Mouse (Mus musculus) liver, postnatal 0 days (tissue): ENCODE measurements around the gene Tnrc18. TPM values are rescaled to one million over a fixed set of nuclear protein-coding genes. Genes with fewer than 3 reads are reported as not detected.
A peak's percentile ranks its signal among the peaks of the same experiment; 100 is the strongest.

ENCODE experiments used
- ATAC-seq: fragments of 200-750 bp; cut with Nextera tagmentation; 2 replicates; pipeline ENCODE4 v1.8.0; 2017; ENCODE audit warnings: mild to moderate bottlenecking, moderate library complexity
- DNase-seq: peaks from one replicate; pipeline ENCODE4 v3.0.0-alpha.2; 2016
- H3K27ac ChIP-seq: fragments of 300-500 bp; sonication (generic); 2 replicates; pipeline ENCODE4 v1.5.1; 2014; ENCODE audit warnings: antibody characterized with exemption, moderate library complexity, mild to moderate bottlenecking, low read depth
- H3K27me3 ChIP-seq: fragments of 300-500 bp; sonication (generic); 2 replicates; pipeline ENCODE4 v1.6.1; 2014; ENCODE audit warnings: low read length, control low read depth, mixed read lengths; ENCODE audit not compliant: insufficient read depth
- H3K36me3 ChIP-seq: fragments of 300-500 bp; sonication (generic); replicated peaks from 2 replicates; pipeline ENCODE4 v1.6.1; 2014; ENCODE audit warnings: mild to moderate bottlenecking, control low read depth, low read length, moderate library complexity, mixed read lengths; ENCODE audit not compliant: insufficient read depth
- H3K4me1 ChIP-seq: fragments of 300-500 bp; sonication (generic); 2 replicates; pipeline ENCODE4 v1.6.1; 2014; ENCODE audit warnings: antibody characterized with exemption, mild to moderate bottlenecking, control low read depth; ENCODE audit not compliant: insufficient read depth
- H3K4me2 ChIP-seq: fragments of 300-500 bp; sonication (generic); 2 replicates; pipeline ENCODE4 v1.6.1; 2014; ENCODE audit warnings: low read depth, mild to moderate bottlenecking, low read length, moderate library complexity, mixed read lengths
- H3K4me3 ChIP-seq: fragments of 300-500 bp; sonication (generic); 2 replicates; pipeline ENCODE4 v1.5.1; 2014; ENCODE audit warnings: low read depth, low read length
- H3K9ac ChIP-seq: fragments of 300-500 bp; sonication (generic); replicated peaks from 2 replicates; pipeline ENCODE4 v1.6.1; 2014; ENCODE audit warnings: mild to moderate bottlenecking, moderate library complexity
- H3K9me3 ChIP-seq: fragments of 300-500 bp; sonication (generic); 2 replicates; pipeline ENCODE4 v1.6.1; 2016; ENCODE audit warnings: mild to moderate bottlenecking, control low read depth, low read length, mixed read lengths
- CTCF ChIP-seq: sonication (generic); IDR thresholded peaks from 2 replicates; pipeline ENCODE4 v1.5.1; 2016; ENCODE audit warnings: antibody characterized with exemption, low read depth
- EP300 ChIP-seq: IDR thresholded peaks from 2 replicates; pipeline ENCODE4 v1.6.1; 2016; ENCODE audit warnings: antibody characterized with exemption, low read depth, mild to moderate bottlenecking
- WGBS: fragments of 180-500 bp; shearing (Covaris S2); extraction: QIAGEN DNeasy Blood & Tissue Kit; methylation state at CpG from one replicate; pipeline ENCODE4 v1.1.7; 2014; ENCODE audit not compliant: insufficient replicate concordance; 5-methylcytosine and 5-hydroxymethylcytosine counted together
- polyA plus RNA-seq: library from polyadenylated mRNA; unstranded; fragments of >200 nt; fragmentation: Nextera tagmentation; extraction: Ambion mirVana; gene quantifications from 2 replicates; pipeline ENCODE4 v1.2.1, GENCODE M21; 2015

Tnrc18 gene
- polyA plus RNA-seq, 1 experiment from 2014 or later = 4.0 TPM

DNA sequence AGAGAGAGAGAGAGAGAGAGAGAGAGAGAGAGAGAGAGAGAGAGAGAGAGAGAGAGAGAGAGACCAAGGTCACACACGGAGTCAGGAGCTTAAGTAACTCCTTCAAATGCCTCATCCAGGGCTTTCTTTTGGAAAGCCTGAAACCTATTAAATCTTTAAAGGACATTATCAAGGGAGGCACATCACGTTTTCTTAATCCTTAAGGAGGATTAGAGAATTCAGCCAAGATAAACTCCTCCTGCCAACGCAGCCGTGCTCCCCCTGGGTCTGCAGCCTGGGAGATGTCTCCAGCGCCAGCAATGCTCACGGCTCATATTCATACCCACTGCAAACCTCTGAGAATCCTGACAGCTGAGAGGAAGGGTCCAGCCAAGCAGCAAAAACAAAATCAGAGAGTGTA is 128.6 kb downstream of the Tnrc18 start:
- no peaks in the 10 kb centered on the region for H3K36me3 ChIP-seq
- no peaks in the 10 kb centered on the region for H3K9me3 ChIP-seq
- 49% methylated on average over 6 of the region's 6 CpGs for WGBS
- H3K9ac ChIP-seq = no peak overlapping the region
- DNase-seq (no peak), ATAC-seq (no peak)
- 0 out of 2 replicates have a peak, but pooled peaks cover 6% of the 10 kb centered on the region for H3K27me3 ChIP-seq
- TF ChIP-seq CTCF (no peak), EP300 (no peak)
- no peak overlapping the region for H3K4me3 ChIP-seq
- no peaks in the 10 kb centered on the region for H3K4me1 ChIP-seq
- no peak overlapping the region for H3K4me2 ChIP-seq
- no peak overlapping the region for H3K27ac ChIP-seq

DNA sequence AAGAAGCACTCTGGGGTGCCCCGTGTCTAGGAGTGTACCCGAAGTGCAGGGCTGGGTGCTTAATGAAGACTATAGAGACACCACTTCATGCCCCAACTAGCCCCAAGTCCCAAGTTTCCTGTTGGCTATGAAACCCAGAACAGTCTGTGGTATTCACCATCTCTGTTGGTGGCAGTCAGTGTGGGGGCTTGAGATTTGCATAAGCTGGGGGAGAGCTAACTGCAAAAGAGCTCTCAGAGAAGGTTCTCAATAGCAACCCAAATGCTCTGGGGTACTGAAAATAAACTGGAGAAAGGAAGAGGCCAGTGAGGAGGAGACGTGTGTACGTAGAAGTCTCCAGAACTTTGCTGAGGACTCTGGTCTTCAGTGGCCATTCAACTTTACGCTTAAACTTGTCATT is 134.9 kb downstream of the Tnrc18 start:
- H3K4me1 ChIP-seq = no peaks in the 10 kb centered on the region
- H3K27me3 ChIP-seq = no peaks in the 10 kb centered on the region
- no peak overlapping the region for H3K27ac ChIP-seq
- WGBS = 78% methylated on average over 5 of the region's 5 CpGs
- peaks cover 2% of the 10 kb centered on the region; the same call in 1 of the 2 replicates for H3K9me3 ChIP-seq
- DNase-seq = no peak
- H3K9ac ChIP-seq = no peak overlapping the region
- H3K36me3 ChIP-seq = no peaks in the 10 kb centered on the region
- no peak overlapping the region for H3K4me3 ChIP-seq
- TF ChIP-seq EP300 (no peak), CTCF (no peak)
- ATAC-seq = no peak
- no peak overlapping the region for H3K4me2 ChIP-seq

DNA sequence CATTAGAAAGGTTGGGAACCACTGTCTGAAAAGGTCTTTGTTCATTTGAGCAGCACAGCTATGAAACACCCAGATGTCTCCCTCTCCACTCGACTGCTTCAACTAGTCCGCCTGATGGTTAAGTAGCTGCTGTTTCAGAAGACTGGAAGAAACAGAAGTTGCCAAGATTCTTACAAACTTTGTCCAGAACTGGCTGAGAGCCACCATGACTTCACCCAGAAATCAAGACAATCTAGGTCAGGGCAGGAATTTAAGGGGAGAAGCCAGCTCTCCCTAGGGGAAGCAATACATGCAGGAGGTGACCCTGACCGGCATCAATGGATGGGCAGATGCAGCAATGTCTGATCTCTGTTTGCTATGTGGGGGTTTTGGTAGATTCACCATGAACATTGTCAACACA is 135.6 kb downstream of the Tnrc18 start:
- WGBS = 77% methylated on average over 3 of the region's 3 CpGs
- no peak for DNase-seq

DNA sequence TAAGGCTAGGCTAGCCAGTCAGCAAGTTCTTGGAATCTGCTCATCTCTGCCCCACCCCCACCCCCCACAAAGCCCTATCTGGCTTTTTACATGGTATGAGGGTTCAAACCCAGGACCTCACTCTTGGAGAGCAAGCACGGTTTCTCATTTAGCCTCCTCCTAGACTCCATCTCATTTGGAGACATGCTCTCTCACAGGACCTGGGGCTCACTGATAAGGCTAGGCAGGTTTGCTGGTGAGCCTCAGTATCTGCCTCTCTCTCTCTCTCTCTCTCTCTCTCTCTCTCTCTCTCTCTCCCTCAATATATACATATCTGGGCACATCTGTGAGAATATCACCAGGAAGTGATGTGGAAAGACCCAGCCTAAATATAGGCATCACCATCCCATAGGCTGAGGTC is 138.4 kb downstream of the Tnrc18 start:
- Histone ChIP-seq H3K4me1 (no peaks in the 10 kb centered on the region), H3K4me2 (no peak overlapping the region), H3K27me3 (no peaks in the 10 kb centered on the region), H3K9ac (no peak overlapping the region), H3K27ac (no peak overlapping the region), H3K4me3 (no peak overlapping the region), H3K36me3 (no peaks in the 10 kb centered on the region), H3K9me3 (peaks cover 2% of the 10 kb centered on the region; the same call in 1 of the 2 replicates)
- 70% methylated on average over 1 of the region's 1 CpGs for WGBS
- TF ChIP-seq EP300 (no peak), CTCF (no peak)
- no peak for DNase-seq
- ATAC-seq = no peak

More for the DNA sequence above, 135.6 kb downstream of the Tnrc18 start:
- Histone ChIP-seq H3K4me1 (no peaks in the 10 kb centered on the region), H3K4me2 (no peak overlapping the region), H3K36me3 (no peaks in the 10 kb centered on the region), H3K27ac (no peak overlapping the region), H3K9ac (no peak overlapping the region), H3K9me3 (peaks cover 2% of the 10 kb centered on the region; the same call in 1 of the 2 replicates), H3K27me3 (no peaks in the 10 kb centered on the region), H3K4me3 (no peak overlapping the region)
- TF ChIP-seq EP300 (no peak), CTCF (no peak)
- no peak for ATAC-seq

DNA sequence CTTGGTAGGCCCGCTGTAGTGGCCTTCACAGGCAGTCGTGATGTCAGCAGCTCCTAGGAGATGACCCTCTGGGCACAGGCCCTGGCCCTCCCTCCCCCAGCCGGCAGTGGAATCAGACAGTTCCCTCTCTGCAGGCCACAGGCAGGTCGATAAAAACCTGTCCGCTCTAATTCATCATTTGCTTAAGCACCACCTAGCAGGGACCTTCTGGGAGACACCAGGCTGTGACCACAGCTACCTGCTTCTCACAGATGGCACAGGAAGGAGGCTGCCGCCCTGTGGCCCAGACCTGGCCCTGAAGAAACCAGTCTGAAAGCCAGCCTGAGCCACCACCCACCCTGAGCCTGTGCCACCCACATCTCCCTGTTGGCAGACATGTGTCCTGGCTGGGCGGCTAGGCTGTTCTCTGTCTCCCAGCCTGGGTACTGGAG is 139.3 kb downstream of the Tnrc18 start:
- DNase-seq (no peak), ATAC-seq (peak; percentile 33; the same call in 1 of the 2 replicates)
- Histone ChIP-seq H3K27ac (no peak overlapping the region), H3K9me3 (peaks cover 1% of the 10 kb centered on the region; the same call in 1 of the 2 replicates), H3K4me2 (no peak overlapping the region), H3K36me3 (no peaks in the 10 kb centered on the region), H3K4me1 (no peaks in the 10 kb centered on the region), H3K9ac (no peak overlapping the region), H3K27me3 (no peaks in the 10 kb centered on the region), H3K4me3 (no peak overlapping the region)
- WGBS = 39% methylated on average over 7 of the region's 7 CpGs
- TF ChIP-seq EP300 (no peak), CTCF (no peak)

Other genes with a start within 250 kb of the Tnrc18 start
- gene Mmd2, start 208.9 kb downstream of the Tnrc18 start, polyA plus RNA-seq = 9.1 and 11.8 TPM in 2 replicates
- 16.7 and 18.6 TPM in 2 replicates for gene Wipi2, start 190.0 kb downstream of the Tnrc18 start, polyA plus RNA-seq
- 0.07 and 0.16 TPM in 2 replicates for gene Slc29a4, start 125.2 kb downstream of the Tnrc18 start, polyA plus RNA-seq
- gene Fbxl18, start 77.8 kb upstream of the Tnrc18 start, polyA plus RNA-seq = 1.8 and 3.2 TPM in 2 replicates
- 6,710 and 7,738 TPM in 2 replicates for gene Actb, start 89.1 kb upstream of the Tnrc18 start, polyA plus RNA-seq
- gene Fscn1, start 142.7 kb upstream of the Tnrc18 start, polyA plus RNA-seq = 6.9 and 7.3 TPM in 2 replicates